Mouse (Mus musculus): ENCODE measurements around the gene Klhl12. TPM values are rescaled to one million over a fixed set of nuclear protein-coding genes. Genes with fewer than 3 reads are reported as not detected.

The Klhl12 gene
- polyA plus RNA-seq, 1 experiment from 2014 or later, result 44.5 TPM

GRCm38 (mm10) chr1:134540610-134541009 is 85.3 kb downstream of the Klhl12 start:
- H3K27ac ChIP-seq (ENCODE audit: low read depth, low read length), result no peak overlapping the region
- no peaks in the 10 kb centered on the region for H3K9me3 ChIP-seq (ENCODE audit: control insufficient read depth, low read length)
- ATAC-seq (replicated peaks; ENCODE audit: low FRiP score) (no peak), DNase-seq (ENCODE audit: low spot score) (no peak)
- H3K4me3 ChIP-seq (ENCODE audit: low read depth, low read length), result no peak overlapping the region
- no peak overlapping the region for H3K9ac ChIP-seq (ENCODE audit: low read depth, low read length)
- H3K4me1 ChIP-seq (replicated peaks; ENCODE audit: control insufficient read depth, insufficient read depth, low read length), result no peaks in the 10 kb centered on the region
- no peaks in the 10 kb centered on the region for H3K36me3 ChIP-seq (ENCODE audit: control insufficient read depth, insufficient read depth, low read length)
- no peaks in the 10 kb centered on the region for H3K27me3 ChIP-seq (replicated peaks; ENCODE audit: control insufficient read depth, insufficient read depth, low read length)
- no peak overlapping the region for H3K4me2 ChIP-seq
- 88% methylated on average over 10 of the region's 10 CpGs for WGBS

Other genes starting within 250 kb of the Klhl12 start
- 0.21 and 0.29 TPM in 2 replicates for gene Adora1, start 220.1 kb upstream of the Klhl12 start, polyA plus RNA-seq (2014; fragmentation: Nextera tagmentation; extraction: Ambion mirVana)
- 4.5 and 5.2 TPM in 2 replicates for gene Myog, start 165.5 kb upstream of the Klhl12 start, polyA plus RNA-seq (2014; fragmentation: Nextera tagmentation; extraction: Ambion mirVana)
- gene Ppfia4, start 122.6 kb upstream of the Klhl12 start, polyA plus RNA-seq (2014; fragmentation: Nextera tagmentation; extraction: Ambion mirVana), result 1.5 and 2.1 TPM in 2 replicates
- gene Tmem183a, start 93.6 kb upstream of the Klhl12 start, polyA plus RNA-seq (2014; fragmentation: Nextera tagmentation; extraction: Ambion mirVana), result 95.6 and 101 TPM in 2 replicates
- not detected in 2 replicates for gene 4933406M09Rik, start 69.6 kb upstream of the Klhl12 start, polyA plus RNA-seq (2014; fragmentation: Nextera tagmentation; extraction: Ambion mirVana)
- gene Cyb5r1, start 50.0 kb upstream of the Klhl12 start, polyA plus RNA-seq (2014; fragmentation: Nextera tagmentation; extraction: Ambion mirVana), result 34.3 and 36.9 TPM in 2 replicates
- 91.7 and 99.2 TPM in 2 replicates for gene Adipor1, start 40.2 kb upstream of the Klhl12 start, polyA plus RNA-seq (2014; fragmentation: Nextera tagmentation; extraction: Ambion mirVana)
- 35.3 and 37.6 TPM in 2 replicates for gene Rabif, start 39.1 kb downstream of the Klhl12 start, polyA plus RNA-seq (2014; fragmentation: Nextera tagmentation; extraction: Ambion mirVana)
- gene Mgat4e, start 94.2 kb downstream of the Klhl12 start, polyA plus RNA-seq (2014; fragmentation: Nextera tagmentation; extraction: Ambion mirVana), result not detected in 2 replicates
- gene Kdm5b, start 104.6 kb downstream of the Klhl12 start, polyA plus RNA-seq (2014; fragmentation: Nextera tagmentation; extraction: Ambion mirVana), result 30.8 and 32.9 TPM in 2 replicates
- 0.12 and 0.22 TPM in 2 replicates for gene Syt2, start 191.1 kb downstream of the Klhl12 start, polyA plus RNA-seq (2014; fragmentation: Nextera tagmentation; extraction: Ambion mirVana)